Mouse (Mus musculus) C2C12 (cell line): ENCODE results near the gene CK137956. TPM values are rescaled to one million over a fixed set of nuclear protein-coding genes. Genes with fewer than 3 reads are reported as not detected.

ENCODE experiments used
- H3K27me3 ChIP-seq: one replicate; pipeline ENCODE4 v1.6.1; 2011; ENCODE audit not compliant: control insufficient read depth, insufficient read depth, insufficient read length
- H3K36me3 ChIP-seq: one replicate; pipeline ENCODE4 v1.6.1; 2011; ENCODE audit not compliant: control insufficient read depth, insufficient read depth
- H3K4me3 ChIP-seq: one replicate; pipeline ENCODE4 v1.5.1; 2011; ENCODE audit warnings: mild to moderate bottlenecking, control low read depth; ENCODE audit not compliant: poor library complexity, insufficient read depth, severe bottlenecking
- H3K79me2 ChIP-seq: one replicate; pipeline ENCODE4 v1.6.1; 2011; ENCODE audit not compliant: control insufficient read depth, insufficient read depth
- H3K79me3 ChIP-seq: one replicate; pipeline ENCODE4 v1.6.1; 2011; ENCODE audit warnings: low read depth, control low read depth
- H3ac ChIP-seq: one replicate; pipeline ENCODE3; 2011; ENCODE audit warnings: low read depth; ENCODE audit not compliant: control insufficient read depth, insufficient read length
- CEBPB ChIP-seq: IDR thresholded peaks from one replicate; pipeline ENCODE4 v1.6.1; 2011; ENCODE audit warnings: low read depth, mild to moderate bottlenecking, control low read depth, moderate library complexity
- CTCF ChIP-seq: IDR thresholded peaks from one replicate; pipeline ENCODE4 v1.5.1; 2011; ENCODE audit not compliant: control insufficient read depth, insufficient read depth, insufficient read length
- FOSL1 ChIP-seq: IDR thresholded peaks from one replicate; pipeline ENCODE4 v1.8.0; 2011; ENCODE audit warnings: mild to moderate bottlenecking, low read length; ENCODE audit not compliant: poor library complexity, insufficient read depth, severe bottlenecking
- MAX ChIP-seq: IDR thresholded peaks from one replicate; pipeline ENCODE4 v1.6.1; 2011; ENCODE audit warnings: mild to moderate bottlenecking, control low read depth
- MYOD1 ChIP-seq: IDR thresholded peaks from one replicate; pipeline ENCODE4 v1.6.1; 2011; ENCODE audit warnings: low read depth; ENCODE audit not compliant: control insufficient read depth, insufficient read length
- MYOG ChIP-seq: IDR thresholded peaks from one replicate; pipeline ENCODE4 v1.6.1; 2011; ENCODE audit not compliant: control insufficient read depth, insufficient read length; ENCODE audit errors: extremely low read depth
- USF1 ChIP-seq: IDR thresholded peaks from one replicate; pipeline ENCODE4 v1.6.1; 2011; ENCODE audit warnings: low read depth, mild to moderate bottlenecking, control low read depth, moderate library complexity
- polyA plus RNA-seq: library from polyadenylated mRNA; unstranded; fragments of >200 nt; fragmentation: generic; extraction: Trizol; gene quantifications from one replicate; pipeline ENCODE4 v1.2.1, GENCODE M21; 2012; ENCODE audit warnings: missing spikeins

CK137956 gene
- polyA plus RNA-seq, 1 experiment, result not detected

- H3K36me3 ChIP-seq, result no peaks in the 10 kb centered on the region
- H3ac ChIP-seq, result no peak overlapping the region
- TF ChIP-seq MYOG (no peak), CTCF (no peak), FOSL1 (no peak), CEBPB (no peak), MAX (no peak), MYOD1 (no peak), USF1 (no peak)
- H3K27me3 ChIP-seq, result no peaks in the 10 kb centered on the region
- H3K79me3 ChIP-seq, result no peaks in the 10 kb centered on the region
- H3K79me2 ChIP-seq, result no peaks in the 10 kb centered on the region
- H3K4me3 ChIP-seq, result no peak overlapping the region
These were observed 13.7 kb upstream of the CK137956 start for GRCm38 (mm10) chr4:127984426-127984825.

GRCm38 (mm10) chr4:127981125-127981524 lies 10.4 kb upstream of the CK137956 start:
- Histone ChIP-seq H3ac (no peak overlapping the region), H3K4me3 (no peak overlapping the region), H3K79me3 (no peaks in the 10 kb centered on the region), H3K36me3 (no peaks in the 10 kb centered on the region), H3K27me3 (no peaks in the 10 kb centered on the region), H3K79me2 (no peaks in the 10 kb centered on the region)
- TF ChIP-seq CEBPB (no peak), USF1 (no peak), MAX (no peak), FOSL1 (no peak), CTCF (no peak), MYOD1 (no peak), MYOG (no peak)

GRCm38 (mm10) chr4:127972976-127973375 lies 2.2 kb upstream of the CK137956 start:
- no peaks in the 10 kb centered on the region for H3K27me3 ChIP-seq
- H3ac ChIP-seq, result no peak overlapping the region
- TF ChIP-seq MYOG (no peak), USF1 (no peak), CTCF (no peak), MYOD1 (no peak), CEBPB (no peak), FOSL1 (no peak), MAX (no peak)
- H3K4me3 ChIP-seq, result no peak overlapping the region
- H3K36me3 ChIP-seq, result no peaks in the 10 kb centered on the region
- no peaks in the 10 kb centered on the region for H3K79me3 ChIP-seq
- H3K79me2 ChIP-seq, result no peaks in the 10 kb centered on the region

GRCm38 (mm10) chr4:127970018-127970421 lies 731 bp downstream of the CK137956 start:
- no peak overlapping the region for H3ac ChIP-seq
- no peaks in the 10 kb centered on the region for H3K27me3 ChIP-seq
- H3K79me2 ChIP-seq, result no peaks in the 10 kb centered on the region
- no peaks in the 10 kb centered on the region for H3K79me3 ChIP-seq
- no peaks in the 10 kb centered on the region for H3K36me3 ChIP-seq
- TF ChIP-seq MAX (no peak), FOSL1 (no peak), CEBPB (no peak), MYOD1 (no peak), CTCF (no peak), MYOG (no peak), USF1 (no peak)
- no peak overlapping the region for H3K4me3 ChIP-seq

DNA sequence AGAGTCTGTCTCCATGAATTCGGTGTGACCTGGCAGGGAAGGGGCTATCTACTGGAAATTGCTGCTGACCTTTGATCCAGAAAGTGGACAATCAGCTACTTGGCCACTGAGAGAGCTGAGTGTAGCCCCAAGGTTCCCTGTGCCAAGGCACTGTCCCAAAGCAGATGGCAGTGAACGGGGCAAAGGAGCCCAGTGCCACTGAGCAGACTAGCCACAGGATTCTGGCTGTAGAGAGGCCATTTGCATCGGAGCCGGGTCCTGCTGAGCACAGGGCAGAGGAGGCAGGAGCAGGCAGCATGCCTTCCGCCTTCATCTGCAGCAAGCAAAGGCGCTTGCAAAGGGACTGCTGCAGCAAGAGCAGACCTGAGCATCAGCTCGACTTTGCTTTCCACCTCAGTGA lies 1.6 kb downstream of the CK137956 start:
- no peaks in the 10 kb centered on the region for H3K36me3 ChIP-seq
- no peaks in the 10 kb centered on the region for H3K27me3 ChIP-seq
- H3K79me2 ChIP-seq, result no peaks in the 10 kb centered on the region
- no peak for TF ChIP-seq CEBPB
- TF ChIP-seq MYOD1, result no peak
- TF ChIP-seq MAX, result no peak
- TF ChIP-seq FOSL1, result no peak
- TF ChIP-seq MYOG, result no peak
- TF ChIP-seq USF1, result no peak
- no peak for TF ChIP-seq CTCF
- H3ac ChIP-seq, result no peak overlapping the region
- no peaks in the 10 kb centered on the region for H3K79me3 ChIP-seq
- no peak overlapping the region for H3K4me3 ChIP-seq

DNA sequence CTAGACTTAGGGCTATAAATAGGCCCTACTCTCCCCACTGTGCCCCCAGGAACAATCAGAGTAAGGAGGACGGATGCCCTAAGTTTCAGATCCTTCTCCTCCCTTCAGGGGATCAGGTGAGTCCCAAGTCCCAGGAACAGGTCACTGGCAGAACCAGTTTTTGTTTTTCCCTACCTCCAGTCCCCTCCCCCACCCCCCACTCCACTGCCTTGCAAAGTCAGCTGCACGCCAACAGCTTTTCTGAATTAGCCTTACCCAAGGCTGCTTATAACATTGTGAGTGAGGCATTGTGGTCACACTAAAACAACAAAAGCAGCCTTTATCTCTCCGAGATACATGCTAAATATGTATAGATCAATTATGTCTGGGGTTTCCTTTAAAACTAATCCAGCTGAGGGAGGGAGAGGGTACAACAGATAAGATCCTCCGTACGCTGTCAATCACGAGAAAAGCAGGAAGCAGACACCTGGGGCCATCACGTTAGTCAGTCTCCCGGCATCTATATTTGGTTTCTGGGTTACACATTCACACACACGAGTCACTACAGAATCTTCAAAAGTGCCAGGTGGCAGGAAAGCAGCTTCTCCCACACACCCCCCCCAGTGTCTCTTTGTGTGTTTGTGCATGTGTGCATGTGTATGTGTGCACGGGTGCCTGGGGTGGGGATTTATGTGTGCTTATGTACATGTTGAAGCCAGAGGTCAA lies 17.6 kb downstream of the CK137956 start:
- no peak overlapping the region for H3ac ChIP-seq
- H3K79me2 ChIP-seq, result no peaks in the 10 kb centered on the region

More for the DNA sequence above, 17.6 kb downstream of the CK137956 start:
- Histone ChIP-seq H3K79me3 (no peaks in the 10 kb centered on the region), H3K27me3 (no peaks in the 10 kb centered on the region), H3K36me3 (no peaks in the 10 kb centered on the region), H3K4me3 (no peak overlapping the region)
- no peak for TF ChIP-seq MYOD1
- no peak for TF ChIP-seq FOSL1
- no peak for TF ChIP-seq CEBPB
